Comparison of ENCODE assay signal across 13 mouse cellular contexts in genomic region chr2:33974031-33974430, GRCm38 (mm10).
DNase-seq lines count a peak whose midpoint lies in the region; ATAC-seq lines count a peak whose summit lies in the region.
"Had no signal": no experiment of that assay in that cellular context is flagged by ENCODE, and none has a peak within 500 bp of the region (broad histone marks: within the 10 kb centered on the region; RNA-seq: fewer than 3 reads in every experiment).

No protein-coding gene starts in this region.

- no peak overlapping the region for H3K4me3 ChIP-seq in forebrain, embryonic 10.5 days
- H3K4me3 ChIP-seq in forebrain, embryonic 11.5 days (ENCODE audit: low read depth, low read length), result no peak overlapping the region
- no peak overlapping the region for H3K4me3 ChIP-seq in midbrain, embryonic 13.5 days (replicated peaks)
- no peak overlapping the region for H3K4me3 ChIP-seq in neural tube, embryonic 15.5 days (replicated peaks)
- H3K4me3 ChIP-seq: embryonic facial prominence, embryonic 13.5 days; gastrocnemius, adult 2 months; heart, adult 2 months; liver, embryonic 12.5 days; lung, embryonic 15.5 days had no signal

- H3K27me3 ChIP-seq in forebrain, embryonic 10.5 days (ENCODE audit: poor library complexity, severe bottlenecking), result peaks cover 30% of the 10 kb centered on the region
- no peaks in the 10 kb centered on the region for H3K27me3 ChIP-seq in forebrain, embryonic 11.5 days (ENCODE audit: control insufficient read depth, insufficient read depth, low read length)
- no peaks in the 10 kb centered on the region for H3K27me3 ChIP-seq in midbrain, embryonic 13.5 days
- no peaks in the 10 kb centered on the region for H3K27me3 ChIP-seq in neural tube, embryonic 15.5 days (replicated peaks)
- H3K27me3 ChIP-seq: embryonic facial prominence, embryonic 13.5 days; liver, embryonic 12.5 days; lung, embryonic 15.5 days had no signal

- no peaks in the 10 kb centered on the region for H3K9me3 ChIP-seq in forebrain, embryonic 10.5 days
- no peaks in the 10 kb centered on the region for H3K9me3 ChIP-seq in forebrain, embryonic 11.5 days (ENCODE audit: control insufficient read depth, low read length)
- no peaks in the 10 kb centered on the region for H3K9me3 ChIP-seq in midbrain, embryonic 13.5 days
- H3K9me3 ChIP-seq in neural tube, embryonic 15.5 days (replicated peaks), result no peaks in the 10 kb centered on the region
- H3K9me3 ChIP-seq: embryonic facial prominence, embryonic 13.5 days; liver, embryonic 12.5 days; lung, embryonic 15.5 days had no signal

- H3K9ac ChIP-seq in forebrain, embryonic 11.5 days (ENCODE audit: low read length), result no peak overlapping the region; the same call in 1 of the 2 replicates
- peak overlapping the region; percentile 16; the same call in 1 of the 2 replicates for H3K9ac ChIP-seq in midbrain, embryonic 13.5 days (replicated peaks)
- H3K9ac ChIP-seq in neural tube, embryonic 15.5 days (replicated peaks), result peak overlapping the region; percentile 7; the same call in 1 of the 2 replicates
- H3K9ac ChIP-seq: embryonic facial prominence, embryonic 13.5 days; liver, embryonic 12.5 days; lung, embryonic 15.5 days had no signal

- no peaks in the 10 kb centered on the region for H3K36me3 ChIP-seq in forebrain, embryonic 10.5 days (replicated peaks)
- no peaks in the 10 kb centered on the region for H3K36me3 ChIP-seq in forebrain, embryonic 11.5 days (ENCODE audit: control insufficient read depth, insufficient read depth, low read length)
- no peaks in the 10 kb centered on the region for H3K36me3 ChIP-seq in midbrain, embryonic 13.5 days
- no peaks in the 10 kb centered on the region for H3K36me3 ChIP-seq in neural tube, embryonic 15.5 days
- H3K36me3 ChIP-seq: embryonic facial prominence, embryonic 13.5 days; liver, embryonic 12.5 days; lung, embryonic 15.5 days had no signal

- DNase-seq in forebrain, embryonic 10.5 days (ENCODE audit: extremely low spot score, low spot score), result no peak
- DNase-seq in forebrain, embryonic 11.5 days (ENCODE audit: low spot score), result no peak
- DNase-seq in testis, postnatal 10 days (ENCODE audit: low spot score), result peak; percentile 33
- DNase-seq in testis, postnatal 14 days (ENCODE audit: low spot score), result no peak
- DNase-seq in gastrocnemius, postnatal 10 days, result no peak
- no peak for DNase-seq in layer of hippocampus, postnatal 25 days (ENCODE audit: extremely low spot score in 1 of 2, low spot score in 1 of 2)

- H3K4me2 ChIP-seq in forebrain, embryonic 11.5 days (ENCODE audit: low read depth, low read length, severe bottlenecking), result no peak overlapping the region
- H3K4me2 ChIP-seq in midbrain, embryonic 13.5 days (replicated peaks), result no peak overlapping the region
- no peak overlapping the region for H3K4me2 ChIP-seq in neural tube, embryonic 15.5 days
- H3K4me2 ChIP-seq: embryonic facial prominence, embryonic 13.5 days; liver, embryonic 12.5 days; lung, embryonic 15.5 days had no signal

- WGBS in forebrain, embryonic 10.5 days, result 79% methylated on average over 3 of the region's 3 CpGs
- 78% methylated on average over 3 of the region's 3 CpGs for WGBS in forebrain, embryonic 11.5 days
- WGBS in midbrain, embryonic 13.5 days, result 87% methylated on average over 3 of the region's 3 CpGs
- WGBS in neural tube, embryonic 15.5 days, result 94% methylated on average over 3 of the region's 3 CpGs

- ATAC-seq in forebrain, embryonic 11.5 days (replicated peaks; ENCODE audit: low FRiP score), result no peak
- 0 out of 2 replicates have a peak, but pooled peaks have one; percentile 1 for ATAC-seq in midbrain, embryonic 13.5 days
- no peak for ATAC-seq in neural tube, embryonic 15.5 days (ENCODE audit: low FRiP score)
- ATAC-seq: liver, embryonic 12.5 days had no signal

- H3K27ac ChIP-seq in forebrain, embryonic 10.5 days, result peak overlapping the region; percentile 63; the same call in 1 of the 2 replicates
- no peak overlapping the region for H3K27ac ChIP-seq in forebrain, embryonic 11.5 days (ENCODE audit: low read depth, low read length)
- peak overlapping the region; percentile 77 for H3K27ac ChIP-seq in midbrain, embryonic 13.5 days
- H3K27ac ChIP-seq in neural tube, embryonic 15.5 days (replicated peaks), result peak overlapping the region; percentile 15
- H3K27ac ChIP-seq: embryonic facial prominence, embryonic 13.5 days; gastrocnemius, adult 2 months; heart, adult 2 months; liver, embryonic 12.5 days; lung, embryonic 15.5 days had no signal

- peaks cover 28% of the 10 kb centered on the region for H3K4me1 ChIP-seq in forebrain, embryonic 10.5 days
- no peaks in the 10 kb centered on the region; the same call in 1 of the 2 replicates for H3K4me1 ChIP-seq in forebrain, embryonic 11.5 days (replicated peaks; ENCODE audit: control insufficient read depth, insufficient read depth, low read length)
- H3K4me1 ChIP-seq in midbrain, embryonic 13.5 days (replicated peaks), result peaks cover 24% of the 10 kb centered on the region
- peaks cover 17% of the 10 kb centered on the region for H3K4me1 ChIP-seq in neural tube, embryonic 15.5 days
- H3K4me1 ChIP-seq: liver, embryonic 12.5 days; lung, embryonic 15.5 days had no signal
